Mouse (Mus musculus): Measurements from ENCODE around the gene Olfml2a.

- TF ChIP-seq CTCF (IDR thresholded peaks at IDR 0.05; ENCODE audit: extremely low read depth, insufficient read depth, low read length) = no peak
- no peak for TF ChIP-seq POLR2A (IDR thresholded peaks at IDR 0.05; ENCODE audit: extremely low read depth, insufficient read depth, low read length)
These were observed 23.2 kb upstream of the Olfml2a start for GRCm38 (mm10) chr2:38908604-38909003.

Measured in cortical plate, adult 2 months (tissue).